Mouse (Mus musculus) limb, embryonic 11.5 days (tissue): ENCODE data around the gene Eme2. TPM values are rescaled to one million over a fixed set of nuclear protein-coding genes. Genes with fewer than 3 reads are reported as not detected.
A peak's percentile ranks its signal among the peaks of the same experiment; 100 is the strongest.

Source experiments
- ATAC-seq: fragments of 200-750 bp; cut with Nextera tagmentation; 2 replicates; pipeline ENCODE4 v1.8.0; 2017; ENCODE audit warnings: low read depth; ENCODE audit not compliant: insufficient number of reproducible peaks, low FRiP score, low TSS enrichment
- DNase-seq: peaks from one replicate; pipeline ENCODE4 v3.0.0-alpha.2; 2015; ENCODE audit warnings: low spot score
- H3K27ac ChIP-seq: fragments of 300-500 bp; sonication (generic); replicated peaks from 2 replicates; pipeline ENCODE4 v1.5.1; 2014; ENCODE audit warnings: low read depth, mild to moderate bottlenecking, low read length
- H3K27me3 ChIP-seq: fragments of 300-500 bp; sonication (generic); 2 replicates; pipeline ENCODE4 v1.6.1; 2014; ENCODE audit warnings: mild to moderate bottlenecking, low read length, mixed read lengths; ENCODE audit not compliant: control insufficient read depth, insufficient read depth
- H3K36me3 ChIP-seq: fragments of 300-500 bp; sonication (generic); 2 replicates; pipeline ENCODE4 v1.6.1; 2014; ENCODE audit warnings: mild to moderate bottlenecking, low read length, moderate library complexity, mixed read lengths; ENCODE audit not compliant: control insufficient read depth, insufficient read depth
- H3K4me1 ChIP-seq: fragments of 300-500 bp; sonication (generic); 2 replicates; pipeline ENCODE4 v1.6.1; 2014; ENCODE audit warnings: low read length, mixed read lengths; ENCODE audit not compliant: control insufficient read depth, insufficient read depth
- H3K4me2 ChIP-seq: fragments of 300-500 bp; sonication (generic); 2 replicates; pipeline ENCODE4 v1.6.1; 2014; ENCODE audit warnings: low read depth, mild to moderate bottlenecking, moderate library complexity; ENCODE audit not compliant: severe bottlenecking
- H3K4me3 ChIP-seq: fragments of 300-500 bp; sonication (generic); 2 replicates; pipeline ENCODE4 v1.5.1; 2014; ENCODE audit warnings: low read depth, low read length
- H3K9ac ChIP-seq: fragments of 300-500 bp; sonication (generic); 2 replicates; pipeline ENCODE4 v1.6.1; 2014; ENCODE audit warnings: mild to moderate bottlenecking, low read length
- H3K9me3 ChIP-seq: fragments of 300-500 bp; sonication (generic); 2 replicates; pipeline ENCODE4 v1.6.1; 2016; ENCODE audit warnings: low read length; ENCODE audit not compliant: control insufficient read depth
- WGBS: fragments of 180-500 bp; shearing (Covaris S2); extraction: QIAGEN DNeasy Blood & Tissue Kit; methylation state at CpG from one replicate; pipeline ENCODE4 v1.1.7; 2014; 5-methylcytosine and 5-hydroxymethylcytosine counted together
- polyA plus RNA-seq: library from polyadenylated mRNA; unstranded; fragments of >200 nt; fragmentation: Nextera tagmentation; extraction: Ambion mirVana; gene quantifications from 2 replicates; pipeline ENCODE4 v1.2.1, GENCODE M21; 2014

Eme2 gene
- polyA plus RNA-seq, 1 experiment from 2014 or later = 20.8 TPM

GRCm38 (mm10) chr17:24894061-24894994, 559 bp downstream of the Eme2 start:
- Histone ChIP-seq H3K4me2 (peak overlapping the region; percentile 59), H3K27ac (no peak overlapping the region; the same call in 1 of the 2 replicates), H3K4me1 (peaks cover 25% of the 10 kb centered on the region), H3K9ac (peak overlapping the region; percentile 70), H3K4me3 (peak overlapping the region; percentile 81), H3K36me3 (peaks cover 36% of the 10 kb centered on the region), H3K9me3 (no peaks in the 10 kb centered on the region), H3K27me3 (no peaks in the 10 kb centered on the region)
- WGBS = 11% methylated on average over 31 of the region's 31 CpGs
- DNase-seq (peak; percentile 35), ATAC-seq (peak; percentile 6; the same call in 1 of the 2 replicates)

- no peak overlapping the region for H3K4me2 ChIP-seq
- WGBS = 89% methylated on average over 2 of the region's 2 CpGs
- H3K4me3 ChIP-seq = no peak overlapping the region
Measured at GRCm38 (mm10) chr17:24893276-24893675, 1.6 kb downstream of the Eme2 start.

GRCm38 (mm10) chr17:24892785-24893184, 2.1 kb downstream of the Eme2 start:
- H3K27ac ChIP-seq = no peak overlapping the region
- no peak overlapping the region for H3K9ac ChIP-seq
- 95% methylated on average over 12 of the region's 12 CpGs for whole genome bisulfite sequencing
- DNase-seq (no peak), ATAC-seq (no peak)
- H3K9me3 ChIP-seq = no peaks in the 10 kb centered on the region
- peaks cover 26% of the 10 kb centered on the region for H3K4me1 ChIP-seq
- no peaks in the 10 kb centered on the region for H3K27me3 ChIP-seq
- H3K4me3 ChIP-seq = no peak overlapping the region
- H3K36me3 ChIP-seq = peaks cover 23% of the 10 kb centered on the region
- H3K4me2 ChIP-seq = no peak overlapping the region

More at GRCm38 (mm10) chr17:24893276-24893675, 1.6 kb downstream of the Eme2 start:
- no peaks in the 10 kb centered on the region for H3K9me3 ChIP-seq
- H3K9ac ChIP-seq = no peak overlapping the region
- no peak for DNase-seq
- no peak overlapping the region for H3K27ac ChIP-seq
- ATAC-seq = no peak
- H3K4me1 ChIP-seq = peaks cover 25% of the 10 kb centered on the region
- H3K27me3 ChIP-seq = no peaks in the 10 kb centered on the region
- peaks cover 27% of the 10 kb centered on the region for H3K36me3 ChIP-seq

- no peak for ATAC-seq
- Histone ChIP-seq H3K36me3 (peaks cover 19% of the 10 kb centered on the region), H3K4me1 (peaks cover 24% of the 10 kb centered on the region), H3K9ac (no peak overlapping the region), H3K27ac (no peak overlapping the region), H3K4me3 (no peak overlapping the region), H3K4me2 (no peak overlapping the region), H3K9me3 (no peaks in the 10 kb centered on the region), H3K27me3 (no peaks in the 10 kb centered on the region)
- no peak for DNase-seq
- 92% methylated on average over 13 of the region's 13 CpGs for WGBS
Measured at GRCm38 (mm10) chr17:24891321-24891720, 3.6 kb downstream of the Eme2 start.

- Histone ChIP-seq H3K4me1 (peaks cover 19% of the 10 kb centered on the region), H3K27me3 (no peaks in the 10 kb centered on the region), H3K9ac (0 out of 2 replicates have a peak overlapping the region, but pooled peaks have one; percentile 12), H3K9me3 (no peaks in the 10 kb centered on the region), H3K4me2 (no peak overlapping the region), H3K27ac (no peak overlapping the region), H3K36me3 (peaks cover 19% of the 10 kb centered on the region), H3K4me3 (no peak overlapping the region)
- DNase-seq = no peak
- no peak for ATAC-seq
- WGBS = 90% methylated on average over 19 of the region's 19 CpGs
Measured at GRCm38 (mm10) chr17:24890151-24891092, 4.5 kb downstream of the Eme2 start.

GRCm38 (mm10) chr17:24888862-24889261, 6.0 kb downstream of the Eme2 start:
- Histone ChIP-seq H3K9ac (no peak overlapping the region), H3K4me2 (0 out of 2 replicates have a peak overlapping the region, but pooled peaks have one; percentile 1), H3K9me3 (no peaks in the 10 kb centered on the region), H3K4me3 (no peak overlapping the region), H3K27me3 (no peaks in the 10 kb centered on the region), H3K36me3 (peaks cover 19% of the 10 kb centered on the region), H3K27ac (no peak overlapping the region), H3K4me1 (peaks cover 16% of the 10 kb centered on the region)
- ATAC-seq = no peak
- WGBS = 91% methylated on average over 3 of the region's 3 CpGs
- no peak for DNase-seq

GRCm38 (mm10) chr17:24887291-24888080, 7.4 kb downstream of the Eme2 start:
- 66% methylated on average over 18 of the region's 18 CpGs for WGBS
- Histone ChIP-seq H3K4me1 (peaks cover 15% of the 10 kb centered on the region; the same call in 1 of the 2 replicates), H3K9me3 (no peaks in the 10 kb centered on the region), H3K9ac (peak overlapping the region; percentile 75), H3K36me3 (peaks cover 19% of the 10 kb centered on the region), H3K4me2 (peak overlapping the region; percentile 93), H3K27me3 (no peaks in the 10 kb centered on the region), H3K4me3 (peak overlapping the region; percentile 69), H3K27ac (no peak overlapping the region)
- ATAC-seq = no peak
- DNase-seq = no peak
